Mouse (Mus musculus) hindbrain, embryonic 13.5 days (tissue): ENCODE measurements around the gene Cyp2r1. TPM values are rescaled to one million over a fixed set of nuclear protein-coding genes. Genes with fewer than 3 reads are reported as not detected.
"Not testable (repeated sequence)": the region's sequence is repeated elsewhere in the genome, so short reads cannot be mapped to it uniquely, and the experiment has no call there.

Source experiments
- ATAC-seq: fragments of 200-750 bp; cut with Nextera tagmentation; 2 replicates; pipeline ENCODE4 v1.8.0; 2017; ENCODE audit warnings: moderate TSS enrichment; ENCODE audit not compliant: low FRiP score
- H3K27ac ChIP-seq: fragments of 300-500 bp; sonication (generic); 2 replicates; pipeline ENCODE4 v1.5.1; 2015; ENCODE audit warnings: inconsistent platforms, mild to moderate bottlenecking, moderate library complexity
- H3K27me3 ChIP-seq: fragments of 300-500 bp; sonication (generic); 2 replicates; pipeline ENCODE4 v1.6.1; 2015; ENCODE audit warnings: mild to moderate bottlenecking, inconsistent platforms
- H3K36me3 ChIP-seq: fragments of 300-500 bp; sonication (generic); 2 replicates; pipeline ENCODE4 v1.6.1; 2015; ENCODE audit warnings: mild to moderate bottlenecking, inconsistent platforms
- H3K4me1 ChIP-seq: fragments of 300-500 bp; sonication (generic); replicated peaks from 2 replicates; pipeline ENCODE4 v1.6.1; 2015; ENCODE audit warnings: inconsistent platforms
- H3K4me2 ChIP-seq: fragments of 300-500 bp; sonication (generic); 2 replicates; pipeline ENCODE4 v1.6.1; 2015; ENCODE audit warnings: inconsistent platforms, mild to moderate bottlenecking, moderate library complexity
- H3K4me3 ChIP-seq: fragments of 300-500 bp; sonication (generic); 2 replicates; pipeline ENCODE4 v1.5.1; 2015; ENCODE audit warnings: mild to moderate bottlenecking, inconsistent platforms
- H3K9ac ChIP-seq: fragments of 300-500 bp; sonication (generic); 2 replicates; pipeline ENCODE4 v1.6.1; 2015; ENCODE audit warnings: mild to moderate bottlenecking, inconsistent platforms
- H3K9me3 ChIP-seq: fragments of 300-500 bp; sonication (generic); 2 replicates; pipeline ENCODE4 v1.6.1; 2016; ENCODE audit warnings: inconsistent platforms
- WGBS: fragments of 180-500 bp; shearing (Covaris S2); methylation state at CpG from one replicate; pipeline ENCODE4 v1.1.7; 2015; 5-methylcytosine and 5-hydroxymethylcytosine counted together
- polyA plus RNA-seq: library from polyadenylated mRNA; unstranded; fragments of >200 nt; fragmentation: Nextera tagmentation; extraction: Ambion mirVana; gene quantifications from 2 replicates; pipeline ENCODE4 v1.2.1, GENCODE M21; 2015

The Cyp2r1 gene
- polyA plus RNA-seq: 1.1 and 1.6 TPM in 2 replicates

DNA sequence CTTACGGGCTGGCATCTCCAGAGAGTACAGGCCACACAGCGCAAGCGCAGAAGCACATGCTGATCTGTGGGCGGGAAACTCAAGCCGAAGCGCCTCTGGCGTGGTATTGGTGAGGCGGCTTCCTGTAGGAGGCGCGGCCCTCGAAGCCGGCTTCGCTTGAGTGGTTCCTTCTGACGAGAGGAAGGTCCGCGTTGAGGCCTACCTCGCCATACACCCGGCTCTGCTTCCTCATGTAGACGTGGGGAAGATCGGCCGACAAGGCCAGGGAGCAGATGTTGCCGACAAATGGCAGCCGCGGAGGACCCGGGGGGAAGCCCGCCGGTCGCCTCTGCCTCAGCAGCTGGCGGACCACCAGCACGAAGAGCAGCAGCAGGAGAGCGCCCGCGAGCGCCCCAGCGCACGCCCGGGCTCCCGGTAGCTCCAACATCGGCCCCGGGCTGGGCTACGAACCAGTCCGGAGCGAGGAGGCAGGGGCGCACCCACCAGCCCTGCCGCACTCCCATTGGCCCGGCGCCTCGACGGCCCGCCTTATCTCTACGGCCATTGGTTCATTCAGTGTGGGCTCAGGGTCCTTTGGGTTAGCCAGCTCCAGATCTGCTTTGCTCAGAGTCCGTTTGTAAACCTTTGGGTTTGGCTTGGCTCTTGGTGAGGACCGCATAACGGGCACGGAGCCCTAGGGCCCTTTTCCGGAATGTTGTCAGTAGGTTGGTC lies at the start of gene Cyp2r1:
TSS of gene Cyp2r1 (minus strand) at position 442 of the 711 bp plus-strand sequence.
- Histone ChIP-seq H3K9ac (peak within 1 kb of the TSS; percentile 77), H3K4me2 (peak within 1 kb of the TSS; percentile 75)

DNA sequence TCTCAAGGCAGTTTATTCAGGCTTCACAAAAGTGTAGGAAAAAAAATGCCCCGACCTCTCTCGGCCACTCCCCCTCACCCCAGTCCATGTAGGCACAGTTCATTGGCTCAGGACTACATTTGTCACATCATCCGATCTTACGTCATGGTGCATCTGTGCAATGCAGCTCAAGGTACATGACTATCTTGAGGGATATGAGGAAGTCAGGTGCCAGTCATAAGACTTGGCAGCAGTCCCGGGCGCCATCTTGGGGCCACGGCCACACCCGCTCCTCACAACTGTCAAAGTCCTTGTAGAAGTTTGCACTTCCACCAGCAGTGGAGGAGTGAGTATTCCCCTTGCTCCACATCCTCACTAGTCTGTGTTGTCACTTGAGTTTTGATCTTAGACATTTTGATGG lies 31.6 kb upstream of the Cyp2r1 start:
- not testable (repeated sequence) for H3K9me3 ChIP-seq, H3K27me3 ChIP-seq, H3K36me3 ChIP-seq, H3K4me1 ChIP-seq, H3K4me2 ChIP-seq, H3K9ac ChIP-seq, ATAC-seq, H3K27ac ChIP-seq, H3K4me3 ChIP-seq
- 94% methylated on average over 8 of the region's 8 CpGs for WGBS

More for the DNA sequence above, at the start of gene Cyp2r1:
- H3K4me3 ChIP-seq: peak within 1 kb of the TSS; percentile 65
- no peaks in the 10 kb centered on the region for H3K4me1 ChIP-seq
- H3K27ac ChIP-seq: peak within 1 kb of the TSS; percentile 83
- peak; percentile 100 for ATAC-seq
- H3K27me3 ChIP-seq: peaks cover 8% of the 10 kb centered on the region; the same call in 1 of the 2 replicates
- H3K36me3 ChIP-seq: no peaks in the 10 kb centered on the region
- H3K9me3 ChIP-seq: no peaks in the 10 kb centered on the region
- WGBS: 3% methylated on average over 56 of the region's 56 CpGs

DNA sequence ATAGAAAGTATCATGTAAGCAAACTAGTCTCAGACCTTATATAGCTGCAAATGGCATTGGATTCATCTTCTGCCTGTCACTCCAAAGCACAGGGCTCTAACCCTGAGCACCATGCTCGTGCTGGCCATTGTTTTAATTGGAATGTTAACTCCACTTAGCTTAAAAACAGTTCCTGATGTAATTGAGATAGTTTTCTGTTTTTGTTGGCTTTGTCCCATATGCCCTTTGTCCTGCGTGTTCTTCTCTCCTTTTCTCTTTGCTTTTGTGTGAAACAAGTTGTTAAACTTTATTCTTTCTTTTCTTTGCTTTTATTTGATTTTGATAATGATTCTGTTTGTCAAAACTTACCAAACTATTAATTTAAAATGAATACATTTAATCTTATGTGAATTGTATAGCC lies 19.7 kb upstream of the Cyp2r1 start:
- no peak overlapping the region for H3K4me2 ChIP-seq
- WGBS: 52% methylated on average over 2 of the region's 2 CpGs
- no peak overlapping the region for H3K4me3 ChIP-seq
- no peak for ATAC-seq
- H3K36me3 ChIP-seq: no peaks in the 10 kb centered on the region
- H3K4me1 ChIP-seq: no peaks in the 10 kb centered on the region
- H3K9me3 ChIP-seq: no peaks in the 10 kb centered on the region
- H3K9ac ChIP-seq: no peak overlapping the region
- no peaks in the 10 kb centered on the region for H3K27me3 ChIP-seq
- no peak overlapping the region for H3K27ac ChIP-seq

DNA sequence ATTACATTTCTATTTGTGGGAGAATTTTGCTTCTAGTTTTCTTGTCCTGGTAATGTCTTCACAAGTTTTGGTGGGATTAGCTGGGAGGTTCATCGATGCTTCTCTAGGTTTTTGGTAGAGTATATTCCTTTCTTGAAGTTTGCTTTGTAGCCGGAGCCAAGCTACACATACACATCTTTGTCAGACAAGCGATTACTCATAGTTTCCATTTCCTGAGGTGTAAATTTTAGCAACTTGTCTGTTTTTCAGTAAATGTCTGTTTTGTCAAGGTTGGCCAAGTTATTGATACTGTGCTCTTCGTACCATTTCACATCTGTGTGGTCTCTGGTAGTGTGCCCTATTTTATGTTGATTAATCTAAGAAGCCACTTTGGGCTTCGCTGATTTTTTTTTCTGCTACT lies 18.4 kb upstream of the Cyp2r1 start:
- Histone ChIP-seq H3K4me3 (no peak overlapping the region), H3K4me1 (no peaks in the 10 kb centered on the region), H3K9ac (no peak overlapping the region), H3K36me3 (no peaks in the 10 kb centered on the region), H3K27me3 (no peaks in the 10 kb centered on the region), H3K4me2 (no peak overlapping the region), H3K9me3 (no peaks in the 10 kb centered on the region), H3K27ac (no peak overlapping the region)
- no peak for ATAC-seq
- WGBS: 90% methylated on average over 5 of the region's 5 CpGs

DNA sequence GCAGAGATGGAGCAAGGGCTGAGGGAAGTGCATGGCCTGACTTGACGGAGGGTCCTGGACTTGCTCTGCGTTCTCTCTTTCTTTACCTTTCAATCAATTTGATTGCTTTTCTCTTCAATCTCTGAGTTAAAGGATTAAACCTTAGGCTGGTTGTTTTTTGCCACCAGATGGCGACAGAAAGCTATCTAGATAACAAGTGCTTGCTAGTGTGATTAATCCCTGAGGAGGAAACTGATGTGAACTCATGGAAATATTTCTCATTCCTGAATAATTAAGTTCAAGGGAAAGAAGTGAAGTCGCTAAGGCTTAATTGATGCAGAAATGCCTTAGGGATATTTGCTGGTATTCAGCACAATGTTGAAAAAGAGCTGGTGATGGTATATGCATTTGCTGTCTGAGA lies 17.7 kb upstream of the Cyp2r1 start:
- Histone ChIP-seq H3K4me2 (no peak overlapping the region), H3K36me3 (no peaks in the 10 kb centered on the region), H3K9ac (no peak overlapping the region), H3K4me1 (no peaks in the 10 kb centered on the region), H3K4me3 (no peak overlapping the region), H3K9me3 (no peaks in the 10 kb centered on the region), H3K27ac (no peak overlapping the region), H3K27me3 (no peaks in the 10 kb centered on the region)
- no peak for ATAC-seq
- WGBS: 5% methylated on average over 4 of the region's 4 CpGs

DNA sequence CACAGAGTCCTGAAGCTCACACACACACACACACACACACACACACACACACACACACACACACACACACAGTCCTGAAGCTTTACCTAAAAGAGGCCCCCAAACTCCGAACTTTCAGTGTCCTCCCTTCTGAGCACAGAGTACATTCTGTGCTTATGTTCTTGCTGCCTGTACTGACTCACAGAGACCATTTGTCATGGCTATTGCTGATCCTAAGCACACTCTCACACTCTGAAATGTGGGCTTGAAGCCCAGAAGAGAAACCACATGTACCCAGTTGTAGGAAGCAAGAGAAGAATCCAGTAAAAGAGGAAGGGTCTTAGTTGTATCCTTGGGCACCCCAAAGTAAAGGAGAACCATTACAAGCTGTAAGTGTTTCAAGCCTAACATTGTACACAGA lies 14.9 kb upstream of the Cyp2r1 start:
- Histone ChIP-seq H3K27me3 (no peaks in the 10 kb centered on the region), H3K4me2 (no peak overlapping the region), H3K27ac (no peak overlapping the region), H3K4me1 (no peaks in the 10 kb centered on the region), H3K9me3 (no peaks in the 10 kb centered on the region), H3K4me3 (no peak overlapping the region), H3K36me3 (no peaks in the 10 kb centered on the region), H3K9ac (no peak overlapping the region)
- ATAC-seq: no peak
- WGBS: 90% methylated on average over 1 of the region's 1 CpGs

DNA sequence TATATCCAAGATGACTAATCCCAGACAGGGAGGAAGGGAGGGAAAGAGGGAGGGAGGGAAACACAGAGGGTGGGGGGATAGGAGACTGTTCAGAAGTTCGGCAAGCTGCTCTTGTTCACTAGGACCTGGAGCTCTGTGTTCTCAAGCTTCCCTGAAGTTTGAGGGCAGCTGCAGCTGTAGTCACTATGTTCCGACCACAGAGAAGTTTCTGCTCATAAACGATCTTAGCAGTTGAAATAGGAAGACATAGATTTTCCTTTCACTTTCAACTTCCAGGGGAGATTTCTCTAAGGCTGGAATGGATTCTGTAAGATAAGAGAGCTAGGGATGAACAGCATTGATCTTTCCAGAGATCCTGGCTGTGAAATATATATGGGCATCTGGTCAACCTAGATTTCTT lies 14.2 kb upstream of the Cyp2r1 start:
- no peak for ATAC-seq
- Histone ChIP-seq H3K9ac (no peak overlapping the region), H3K4me2 (no peak overlapping the region), H3K4me1 (no peaks in the 10 kb centered on the region), H3K36me3 (no peaks in the 10 kb centered on the region), H3K27ac (no peak overlapping the region), H3K4me3 (no peak overlapping the region), H3K27me3 (no peaks in the 10 kb centered on the region), H3K9me3 (no peaks in the 10 kb centered on the region)
- 83% methylated on average over 3 of the region's 3 CpGs for WGBS

DNA sequence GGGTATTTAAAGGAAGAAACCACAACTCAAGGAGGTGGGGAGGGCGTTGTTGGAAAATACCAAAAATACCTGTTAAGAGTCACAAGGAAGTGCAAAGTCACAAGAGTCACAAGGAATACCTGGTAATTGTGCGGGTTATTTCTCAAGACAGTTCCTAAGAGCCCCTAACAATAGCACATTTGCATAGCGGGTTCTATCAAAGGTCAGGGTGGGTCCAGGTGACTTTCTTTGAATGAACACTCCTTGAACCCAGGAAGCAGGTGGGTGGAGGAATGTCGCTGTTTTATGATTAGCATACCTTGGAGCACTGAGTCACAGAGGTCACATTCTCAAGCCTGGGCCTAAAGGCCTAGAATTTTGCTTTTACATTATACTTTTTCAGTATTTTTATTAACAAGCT lies 11.1 kb upstream of the Cyp2r1 start:
- not testable (repeated sequence) for H3K4me2 ChIP-seq, H3K4me3 ChIP-seq, H3K4me1 ChIP-seq, H3K27me3 ChIP-seq, H3K27ac ChIP-seq, H3K36me3 ChIP-seq, ATAC-seq, H3K9me3 ChIP-seq, H3K9ac ChIP-seq
- WGBS: 92% methylated on average over 4 of the region's 4 CpGs

DNA sequence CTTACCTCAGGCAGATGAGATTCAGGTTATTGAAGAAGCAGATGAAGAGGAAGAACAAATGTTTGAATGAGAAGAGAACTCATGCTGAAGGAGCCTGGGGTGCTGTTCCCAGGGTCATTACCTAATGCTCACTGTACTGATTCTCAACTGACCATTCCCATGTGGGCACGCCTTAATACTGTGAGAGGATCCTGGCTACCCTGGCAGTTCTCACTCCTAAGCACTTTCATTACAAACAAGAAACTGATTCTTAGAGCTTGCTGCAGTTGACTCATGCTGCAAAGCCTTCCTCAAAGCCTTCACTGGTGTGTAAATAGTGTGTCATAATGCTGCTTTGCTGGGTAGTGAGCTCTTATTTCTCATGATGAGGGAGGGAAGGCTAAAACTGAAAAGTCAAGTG lies 26.6 kb downstream of the Cyp2r1 start:
- H3K4me3 ChIP-seq: no peak overlapping the region
- no peaks in the 10 kb centered on the region for H3K4me1 ChIP-seq
- no peak for ATAC-seq
- WGBS: 97% methylated on average over 1 of the region's 1 CpGs
- no peak overlapping the region for H3K4me2 ChIP-seq
- H3K9me3 ChIP-seq: no peaks in the 10 kb centered on the region
- no peak overlapping the region for H3K9ac ChIP-seq
- H3K36me3 ChIP-seq: peaks cover 13% of the 10 kb centered on the region
- no peaks in the 10 kb centered on the region for H3K27me3 ChIP-seq
- no peak overlapping the region for H3K27ac ChIP-seq

DNA sequence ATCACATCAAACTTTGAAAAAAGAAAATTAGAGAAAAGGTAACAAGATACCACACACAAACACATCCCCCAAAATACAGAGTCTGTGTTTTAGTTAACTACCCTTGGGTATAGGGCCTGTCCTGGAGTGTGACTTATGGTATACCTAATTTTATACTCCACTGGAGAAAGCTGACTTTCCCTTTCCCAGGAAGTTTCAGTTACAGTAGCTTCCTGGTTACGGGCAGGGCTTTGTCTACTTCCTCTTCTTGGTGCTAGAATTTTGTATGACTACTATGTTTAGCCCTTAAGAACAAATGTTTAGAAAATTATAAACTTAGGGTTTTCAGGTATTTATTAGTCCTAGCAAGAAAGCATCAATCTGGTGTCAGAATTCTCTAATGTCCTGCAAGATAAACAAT lies 36.5 kb downstream of the Cyp2r1 start:
- Histone ChIP-seq H3K27ac (no peak overlapping the region), H3K36me3 (no peaks in the 10 kb centered on the region), H3K27me3 (no peaks in the 10 kb centered on the region), H3K4me1 (no peaks in the 10 kb centered on the region), H3K4me3 (no peak overlapping the region), H3K9ac (no peak overlapping the region), H3K4me2 (no peak overlapping the region), H3K9me3 (no peaks in the 10 kb centered on the region)
- WGBS: 91% methylated on average over 1 of the region's 1 CpGs
- ATAC-seq: no peak

DNA sequence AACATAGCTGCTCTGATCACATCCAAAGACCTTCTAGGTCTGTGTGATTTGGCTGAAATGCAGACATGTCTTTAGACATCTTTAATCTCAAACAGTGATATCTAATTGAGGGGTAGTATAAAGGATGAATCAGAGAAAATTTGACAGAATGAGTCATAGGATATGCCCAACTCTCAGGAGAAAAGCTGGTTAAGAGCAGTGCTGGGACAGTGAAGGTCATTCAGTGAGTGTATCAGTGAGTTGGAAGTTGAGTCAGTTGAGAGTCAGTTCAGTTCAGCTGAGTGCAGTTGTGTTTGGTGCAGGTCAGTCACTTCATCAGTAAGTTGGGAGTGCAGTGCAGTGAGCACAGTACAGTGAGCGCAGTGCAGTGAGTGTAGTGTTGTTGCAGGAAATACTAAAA lies 42.6 kb downstream of the Cyp2r1 start:
- H3K9me3 ChIP-seq: no peaks in the 10 kb centered on the region
- H3K4me3 ChIP-seq: no peak overlapping the region
- WGBS: 100% methylated on average over 1 of the region's 1 CpGs
- H3K36me3 ChIP-seq: peaks cover 1% of the 10 kb centered on the region; the same call in 1 of the 2 replicates
- H3K9ac ChIP-seq: no peak overlapping the region
- H3K27me3 ChIP-seq: no peaks in the 10 kb centered on the region
- H3K27ac ChIP-seq: no peak overlapping the region
- ATAC-seq: no peak
- no peak overlapping the region for H3K4me2 ChIP-seq
- no peaks in the 10 kb centered on the region for H3K4me1 ChIP-seq

DNA sequence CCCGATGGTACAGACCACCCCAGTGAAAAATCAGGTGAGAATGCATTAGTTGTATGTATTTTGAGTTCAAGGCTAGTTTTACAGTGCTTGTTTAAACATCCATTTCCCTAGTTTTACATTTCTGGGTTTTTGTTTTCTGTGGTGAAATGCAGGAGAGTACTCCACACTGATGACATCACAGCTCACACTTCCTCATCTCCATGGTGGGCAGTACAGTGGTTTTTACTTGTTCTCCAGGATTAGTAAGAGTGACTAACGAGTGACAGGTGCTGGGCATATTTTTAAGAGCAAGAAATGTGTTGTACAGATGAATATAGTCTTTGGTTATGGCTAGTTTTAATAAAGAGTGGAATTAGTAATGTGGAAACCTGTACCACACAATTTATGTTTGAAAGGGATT lies 53.9 kb downstream of the Cyp2r1 start:
- Histone ChIP-seq H3K27me3 (no peaks in the 10 kb centered on the region), H3K9ac (no peak overlapping the region), H3K4me2 (no peak overlapping the region), H3K9me3 (no peaks in the 10 kb centered on the region), H3K27ac (no peak overlapping the region), H3K4me3 (no peak overlapping the region), H3K4me1 (no peaks in the 10 kb centered on the region), H3K36me3 (peaks cover 7% of the 10 kb centered on the region)
- ATAC-seq: no peak
- WGBS: 92% methylated on average over 2 of the region's 2 CpGs
